Mouse (Mus musculus): Measurements from ENCODE around the gene Kcnj4. TPM values are rescaled to one million over a fixed set of nuclear protein-coding genes. Genes with fewer than 3 reads are reported as not detected.

Gene Kcnj4
- polyA plus RNA-seq, 1 experiment: not detected

DNA sequence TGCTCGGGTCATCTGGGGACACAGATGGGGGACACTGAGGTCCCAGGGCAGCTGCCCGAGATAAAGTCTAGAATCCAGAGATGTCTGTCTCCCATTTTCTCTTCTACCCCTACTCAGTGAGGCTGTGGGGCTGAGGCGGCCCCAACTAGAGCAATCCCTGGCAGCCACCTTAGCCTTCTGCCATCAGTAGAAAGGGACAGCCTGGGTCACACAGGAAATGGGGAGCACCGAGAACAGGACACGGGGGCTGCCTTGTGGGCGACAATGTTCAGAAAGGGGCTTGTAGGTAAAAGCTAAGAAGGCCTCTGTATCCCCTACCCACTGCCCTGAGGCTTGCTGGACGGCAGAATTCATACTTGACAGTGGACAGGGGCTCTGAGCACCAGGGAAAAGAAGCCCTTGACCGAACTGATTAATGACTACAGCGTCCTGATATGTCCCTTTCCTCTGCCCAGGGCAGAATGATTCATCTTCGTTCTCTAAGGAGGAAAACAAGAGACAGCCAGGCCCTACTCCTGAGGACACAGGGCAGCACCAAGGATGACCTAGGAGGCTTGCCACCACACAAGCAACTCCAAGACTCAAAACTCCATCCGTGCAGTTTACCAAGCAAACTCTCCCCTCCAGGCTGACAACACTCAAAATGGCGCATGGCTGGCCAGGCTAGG lies 67.4 kb downstream of the Kcnj4 start:
- Histone ChIP-seq H3K4me1 (ENCODE audit: control insufficient read depth, insufficient read depth, low read length) (peaks cover 61% of the 10 kb centered on the region), H3K4me3 (replicated peaks; ENCODE audit: extremely low read depth, low read depth, low read length) (no peak overlapping the region)
- DNase-seq: no peak
- TF ChIP-seq POLR2A (IDR thresholded peaks at IDR 0.05; ENCODE audit: borderline replicate concordance, extremely low read depth, low read depth, low read length) (no peak), CTCF (IDR thresholded peaks at IDR 0.05; ENCODE audit: insufficient read depth, low read length) (no peak)
- 62% methylated on average over 12 of the region's 12 CpGs for WGBS

- no peak for DNase-seq
- 28% methylated on average over 7 of the region's 7 CpGs for WGBS
- no peak for TF ChIP-seq POLR2A (IDR thresholded peaks at IDR 0.05; ENCODE audit: borderline replicate concordance, extremely low read depth, low read depth, low read length)
- TF ChIP-seq CTCF (IDR thresholded peaks at IDR 0.05; ENCODE audit: insufficient read depth, low read length): no peak
- peaks cover 68% of the 10 kb centered on the region for H3K4me1 ChIP-seq (ENCODE audit: control insufficient read depth, insufficient read depth, low read length)
- H3K4me3 ChIP-seq (replicated peaks; ENCODE audit: extremely low read depth, low read depth, low read length): no peak overlapping the region
These were observed 68.5 kb downstream of the Kcnj4 start for GRCm38 (mm10) chr15:79436481-79436921.

GRCm38 (mm10) chr15:79435191-79435671 lies 69.8 kb downstream of the Kcnj4 start:
- Histone ChIP-seq H3K4me3 (replicated peaks; ENCODE audit: extremely low read depth, low read depth, low read length) (no peak overlapping the region), H3K4me1 (ENCODE audit: control insufficient read depth, insufficient read depth, low read length) (peaks cover 70% of the 10 kb centered on the region)
- TF ChIP-seq POLR2A (IDR thresholded peaks at IDR 0.05; ENCODE audit: borderline replicate concordance, extremely low read depth, low read depth, low read length) (no peak), CTCF (IDR thresholded peaks at IDR 0.05; ENCODE audit: insufficient read depth, low read length) (no peak)
- WGBS: 15% methylated on average over 7 of the region's 7 CpGs
- DNase-seq: no peak

Other genes with a start within 250 kb of the Kcnj4 start
- gene Baiap2l2, start 219.7 kb downstream of the Kcnj4 start, polyA plus RNA-seq (2012; rRNA removed): 2.1 and 2.6 TPM in 2 replicates
- gene Pla2g6, start 176.9 kb downstream of the Kcnj4 start, polyA plus RNA-seq (2012; rRNA removed): 25.9 and 26.1 TPM in 2 replicates
- gene Maff, start 158.6 kb downstream of the Kcnj4 start, polyA plus RNA-seq (2012; rRNA removed): 12.1 and 21.0 TPM in 2 replicates
- gene Tmem184b, start 101.7 kb downstream of the Kcnj4 start, polyA plus RNA-seq (2012; rRNA removed): 269 and 331 TPM in 2 replicates
- gene Csnk1e, start 49.7 kb downstream of the Kcnj4 start, polyA plus RNA-seq (2012; rRNA removed): 90.8 and 109 TPM in 2 replicates
- gene Kdelr3, start 11.2 kb upstream of the Kcnj4 start, polyA plus RNA-seq (2012; rRNA removed): 16.9 and 19.4 TPM in 2 replicates
- 255 and 299 TPM in 2 replicates for gene Ddx17, start 41.5 kb upstream of the Kcnj4 start, polyA plus RNA-seq (2012; rRNA removed)
- 0.10 and 0.12 TPM in 2 replicates for gene Dmc1, start 99.9 kb upstream of the Kcnj4 start, polyA plus RNA-seq (2012; rRNA removed)
- 2.1 and 4.2 TPM in 2 replicates for gene Fam227a, start 153.7 kb upstream of the Kcnj4 start, polyA plus RNA-seq (2012; rRNA removed)
- gene Cby1, start 154.0 kb upstream of the Kcnj4 start, polyA plus RNA-seq (2012; rRNA removed): 10.2 and 18.2 TPM in 2 replicates
- gene Tomm22, start 165.6 kb upstream of the Kcnj4 start, polyA plus RNA-seq (2012; rRNA removed): 21.3 and 31.9 TPM in 2 replicates
- gene Josd1, start 182.7 kb upstream of the Kcnj4 start, polyA plus RNA-seq (2012; rRNA removed): 16.3 and 22.2 TPM in 2 replicates
- gene Gtpbp1, start 185.6 kb upstream of the Kcnj4 start, polyA plus RNA-seq (2012; rRNA removed): 33.4 and 37.3 TPM in 2 replicates
- gene Sun2, start 237.3 kb upstream of the Kcnj4 start, polyA plus RNA-seq (2012; rRNA removed): 74.7 and 88.6 TPM in 2 replicates